Mouse (Mus musculus): Measurements from ENCODE around the gene Ptprk. TPM values are rescaled to one million over a fixed set of nuclear protein-coding genes. Genes with fewer than 3 reads are reported as not detected.

Ptprk gene
- polyA plus RNA-seq, 1 experiment from 2014 or later = 22.3 TPM

- ATAC-seq (replicated peaks; ENCODE audit: insufficient number of reproducible peaks, low FRiP score, low TSS enrichment, low read depth) (no peak), DNase-seq (ENCODE audit: low spot score) (no peak)
- Histone ChIP-seq H3K27me3 (ENCODE audit: control insufficient read depth, insufficient read depth, low read length) (no peaks in the 10 kb centered on the region), H3K9me3 (replicated peaks; ENCODE audit: control insufficient read depth, low read length) (no peaks in the 10 kb centered on the region), H3K36me3 (replicated peaks; ENCODE audit: control insufficient read depth, insufficient read depth, low read depth, low read length) (no peaks in the 10 kb centered on the region), H3K4me1 (ENCODE audit: control insufficient read depth, insufficient read depth, low read length) (no peaks in the 10 kb centered on the region), H3K4me3 (ENCODE audit: low read depth, low read length) (no peak overlapping the region), H3K27ac (replicated peaks; ENCODE audit: low read depth, low read length) (no peak overlapping the region), H3K4me2 (ENCODE audit: low read depth, low read length) (no peak overlapping the region), H3K9ac (replicated peaks; ENCODE audit: low read length) (no peak overlapping the region)
- WGBS = 60% methylated on average over 5 of the region's 5 CpGs
These were observed 70.7 kb downstream of the Ptprk start for GRCm38 (mm10) chr10:28145326-28145725.

- no peak overlapping the region for H3K4me3 ChIP-seq (ENCODE audit: low read depth, low read length)
- WGBS = 66% methylated on average over 20 of the region's 20 CpGs
- no peak for DNase-seq (ENCODE audit: low spot score)
- no peak overlapping the region for H3K9ac ChIP-seq (replicated peaks; ENCODE audit: low read length)
- no peak overlapping the region for H3K27ac ChIP-seq (replicated peaks; ENCODE audit: low read depth, low read length)
- H3K4me2 ChIP-seq (ENCODE audit: low read depth, low read length) = no peak overlapping the region
- H3K36me3 ChIP-seq (replicated peaks; ENCODE audit: control insufficient read depth, insufficient read depth, low read depth, low read length) = no peaks in the 10 kb centered on the region
- H3K27me3 ChIP-seq (ENCODE audit: control insufficient read depth, insufficient read depth, low read length) = no peaks in the 10 kb centered on the region
- H3K9me3 ChIP-seq (replicated peaks; ENCODE audit: control insufficient read depth, low read length) = no peaks in the 10 kb centered on the region
- no peak for ATAC-seq (replicated peaks; ENCODE audit: insufficient number of reproducible peaks, low FRiP score, low TSS enrichment, low read depth)
- H3K4me1 ChIP-seq (ENCODE audit: control insufficient read depth, insufficient read depth, low read length) = no peaks in the 10 kb centered on the region
These were observed 81.4 kb downstream of the Ptprk start for GRCm38 (mm10) chr10:28155688-28156685.

GRCm38 (mm10) chr10:28159716-28160115, 85.1 kb downstream of the Ptprk start:
- H3K4me3 ChIP-seq (ENCODE audit: low read depth, low read length) = no peak overlapping the region
- no peak overlapping the region for H3K27ac ChIP-seq (replicated peaks; ENCODE audit: low read depth, low read length)
- H3K27me3 ChIP-seq (ENCODE audit: control insufficient read depth, insufficient read depth, low read length) = no peaks in the 10 kb centered on the region
- H3K9me3 ChIP-seq (replicated peaks; ENCODE audit: control insufficient read depth, low read length) = no peaks in the 10 kb centered on the region
- no peaks in the 10 kb centered on the region for H3K36me3 ChIP-seq (replicated peaks; ENCODE audit: control insufficient read depth, insufficient read depth, low read depth, low read length)
- 89% methylated on average over 4 of the region's 4 CpGs for WGBS
- H3K4me2 ChIP-seq (ENCODE audit: low read depth, low read length) = no peak overlapping the region
- H3K4me1 ChIP-seq (ENCODE audit: control insufficient read depth, insufficient read depth, low read length) = no peaks in the 10 kb centered on the region
- ATAC-seq (replicated peaks; ENCODE audit: insufficient number of reproducible peaks, low FRiP score, low TSS enrichment, low read depth) = no peak
- DNase-seq (ENCODE audit: low spot score) = no peak
- H3K9ac ChIP-seq (replicated peaks; ENCODE audit: low read length) = no peak overlapping the region

- Histone ChIP-seq H3K4me3 (ENCODE audit: low read depth, low read length) (no peak overlapping the region), H3K9ac (replicated peaks; ENCODE audit: low read length) (no peak overlapping the region), H3K4me1 (ENCODE audit: control insufficient read depth, insufficient read depth, low read length) (no peaks in the 10 kb centered on the region), H3K27me3 (ENCODE audit: control insufficient read depth, insufficient read depth, low read length) (no peaks in the 10 kb centered on the region), H3K36me3 (replicated peaks; ENCODE audit: control insufficient read depth, insufficient read depth, low read depth, low read length) (no peaks in the 10 kb centered on the region), H3K4me2 (ENCODE audit: low read depth, low read length) (no peak overlapping the region), H3K27ac (replicated peaks; ENCODE audit: low read depth, low read length) (no peak overlapping the region), H3K9me3 (replicated peaks; ENCODE audit: control insufficient read depth, low read length) (no peaks in the 10 kb centered on the region)
- ATAC-seq (replicated peaks; ENCODE audit: insufficient number of reproducible peaks, low FRiP score, low TSS enrichment, low read depth) = no peak
- DNase-seq (ENCODE audit: low spot score) = no peak
These were observed 86.7 kb downstream of the Ptprk start for GRCm38 (mm10) chr10:28161306-28161705.

GRCm38 (mm10) chr10:28164250-28164649, 89.6 kb downstream of the Ptprk start:
- DNase-seq (ENCODE audit: low spot score) = no peak
- no peak overlapping the region for H3K9ac ChIP-seq (replicated peaks; ENCODE audit: low read length)
- H3K27ac ChIP-seq (replicated peaks; ENCODE audit: low read depth, low read length) = no peak overlapping the region

GRCm38 (mm10) chr10:28164746-28165145, 90.1 kb downstream of the Ptprk start:
- ATAC-seq (replicated peaks; ENCODE audit: insufficient number of reproducible peaks, low FRiP score, low TSS enrichment, low read depth) = no peak
- no peak overlapping the region for H3K27ac ChIP-seq (replicated peaks; ENCODE audit: low read depth, low read length)
- no peak overlapping the region for H3K4me3 ChIP-seq (ENCODE audit: low read depth, low read length)
- no peak for DNase-seq (ENCODE audit: low spot score)
- H3K36me3 ChIP-seq (replicated peaks; ENCODE audit: control insufficient read depth, insufficient read depth, low read depth, low read length) = no peaks in the 10 kb centered on the region
- H3K9me3 ChIP-seq (replicated peaks; ENCODE audit: control insufficient read depth, low read length) = no peaks in the 10 kb centered on the region
- no peaks in the 10 kb centered on the region for H3K4me1 ChIP-seq (ENCODE audit: control insufficient read depth, insufficient read depth, low read length)
- H3K9ac ChIP-seq (replicated peaks; ENCODE audit: low read length) = no peak overlapping the region
- no peaks in the 10 kb centered on the region for H3K27me3 ChIP-seq (ENCODE audit: control insufficient read depth, insufficient read depth, low read length)
- no peak overlapping the region for H3K4me2 ChIP-seq (ENCODE audit: low read depth, low read length)

More at GRCm38 (mm10) chr10:28164250-28164649, 89.6 kb downstream of the Ptprk start:
- no peak overlapping the region for H3K4me2 ChIP-seq (ENCODE audit: low read depth, low read length)
- no peak for ATAC-seq (replicated peaks; ENCODE audit: insufficient number of reproducible peaks, low FRiP score, low TSS enrichment, low read depth)
- no peaks in the 10 kb centered on the region for H3K4me1 ChIP-seq (ENCODE audit: control insufficient read depth, insufficient read depth, low read length)
- no peaks in the 10 kb centered on the region for H3K9me3 ChIP-seq (replicated peaks; ENCODE audit: control insufficient read depth, low read length)
- no peak overlapping the region for H3K4me3 ChIP-seq (ENCODE audit: low read depth, low read length)
- H3K27me3 ChIP-seq (ENCODE audit: control insufficient read depth, insufficient read depth, low read length) = no peaks in the 10 kb centered on the region
- no peaks in the 10 kb centered on the region for H3K36me3 ChIP-seq (replicated peaks; ENCODE audit: control insufficient read depth, insufficient read depth, low read depth, low read length)

- no peaks in the 10 kb centered on the region for H3K9me3 ChIP-seq (replicated peaks; ENCODE audit: control insufficient read depth, low read length)
- no peak overlapping the region for H3K4me2 ChIP-seq (ENCODE audit: low read depth, low read length)
- no peak overlapping the region for H3K27ac ChIP-seq (replicated peaks; ENCODE audit: low read depth, low read length)
- no peak overlapping the region for H3K4me3 ChIP-seq (ENCODE audit: low read depth, low read length)
- no peak overlapping the region for H3K9ac ChIP-seq (replicated peaks; ENCODE audit: low read length)
- no peaks in the 10 kb centered on the region for H3K36me3 ChIP-seq (replicated peaks; ENCODE audit: control insufficient read depth, insufficient read depth, low read depth, low read length)
- DNase-seq (ENCODE audit: low spot score) (no peak), ATAC-seq (replicated peaks; ENCODE audit: insufficient number of reproducible peaks, low FRiP score, low TSS enrichment, low read depth) (no peak)
- no peaks in the 10 kb centered on the region for H3K27me3 ChIP-seq (ENCODE audit: control insufficient read depth, insufficient read depth, low read length)
- H3K4me1 ChIP-seq (ENCODE audit: control insufficient read depth, insufficient read depth, low read length) = no peaks in the 10 kb centered on the region
- 88% methylated on average over 1 of the region's 1 CpGs for WGBS
These were observed 92.0 kb downstream of the Ptprk start for GRCm38 (mm10) chr10:28166610-28167009.

GRCm38 (mm10) chr10:28167097-28167496, 92.5 kb downstream of the Ptprk start:
- no peaks in the 10 kb centered on the region for H3K9me3 ChIP-seq (replicated peaks; ENCODE audit: control insufficient read depth, low read length)
- ATAC-seq (replicated peaks; ENCODE audit: insufficient number of reproducible peaks, low FRiP score, low TSS enrichment, low read depth) (no peak), DNase-seq (ENCODE audit: low spot score) (no peak)
- H3K4me2 ChIP-seq (ENCODE audit: low read depth, low read length) = no peak overlapping the region
- 63% methylated on average over 2 of the region's 2 CpGs for WGBS
- no peaks in the 10 kb centered on the region for H3K27me3 ChIP-seq (ENCODE audit: control insufficient read depth, insufficient read depth, low read length)
- H3K36me3 ChIP-seq (replicated peaks; ENCODE audit: control insufficient read depth, insufficient read depth, low read depth, low read length) = no peaks in the 10 kb centered on the region
- H3K4me3 ChIP-seq (ENCODE audit: low read depth, low read length) = no peak overlapping the region
- H3K27ac ChIP-seq (replicated peaks; ENCODE audit: low read depth, low read length) = no peak overlapping the region
- no peak overlapping the region for H3K9ac ChIP-seq (replicated peaks; ENCODE audit: low read length)
- H3K4me1 ChIP-seq (ENCODE audit: control insufficient read depth, insufficient read depth, low read length) = no peaks in the 10 kb centered on the region
